Mouse (Mus musculus) mature B cell (primary cell): ENCODE data around the gene Trub1.

ENCODE experiments used
- in situ Hi-C: fragments of 300-500 bp; cut with MboI; formaldehyde crosslinking; loops from 2 replicates; pipeline ENCODE4 v1.14.3; 2019

Trub1 gene

DNA sequence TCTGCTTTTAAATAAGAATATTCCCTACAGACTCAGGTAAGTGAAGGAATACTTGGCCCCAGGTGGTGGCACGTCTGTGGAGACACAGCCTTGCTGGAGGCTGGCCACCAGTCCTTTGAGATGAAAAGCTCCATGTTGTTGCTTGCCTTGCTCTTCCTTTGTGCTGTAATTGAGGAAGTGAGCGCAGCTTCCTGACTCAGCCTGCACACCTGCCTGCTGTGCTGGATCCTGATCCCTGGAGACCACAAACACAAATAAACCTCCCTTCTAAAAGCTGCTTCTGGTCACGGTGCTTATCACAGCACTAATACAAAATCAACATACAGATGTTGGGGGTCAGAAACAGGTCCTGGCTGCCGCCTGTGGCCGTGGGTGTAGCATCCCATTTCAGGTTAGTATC, 41.3 kb downstream of the Trub1 start:
- in situ Hi-C loops, result no loop called here

DNA sequence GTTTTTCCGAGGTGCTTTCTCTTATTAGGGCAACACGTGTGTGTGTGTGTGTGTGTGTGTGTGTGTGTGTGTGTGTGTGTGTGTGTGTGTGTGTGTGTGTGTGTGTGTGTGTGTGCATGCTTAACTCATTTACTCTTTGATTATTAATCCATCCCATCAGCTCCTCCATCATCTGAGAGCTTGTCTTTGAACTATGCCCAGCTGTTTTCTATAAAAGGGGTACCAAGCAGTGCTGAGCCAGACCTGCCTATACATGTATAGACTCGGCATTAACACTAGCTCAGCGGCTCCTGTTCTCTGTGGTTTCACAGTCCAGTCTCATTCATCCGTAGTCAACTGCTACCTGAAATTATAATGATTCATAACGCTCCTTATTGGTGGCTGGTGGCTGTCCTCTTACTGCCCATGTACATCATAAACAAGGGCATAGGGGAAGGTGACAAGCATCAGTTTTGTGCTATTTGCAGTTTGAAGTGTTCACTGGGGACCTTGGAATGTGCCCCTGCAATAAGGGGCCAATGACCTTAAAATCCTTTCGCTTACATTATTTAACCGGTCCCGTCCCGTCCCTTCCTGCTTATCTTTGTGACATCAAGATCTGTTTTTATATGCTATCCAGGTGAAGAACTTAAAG, 45.5 kb downstream of the Trub1 start:
- in situ Hi-C loops, result no loop called here

DNA sequence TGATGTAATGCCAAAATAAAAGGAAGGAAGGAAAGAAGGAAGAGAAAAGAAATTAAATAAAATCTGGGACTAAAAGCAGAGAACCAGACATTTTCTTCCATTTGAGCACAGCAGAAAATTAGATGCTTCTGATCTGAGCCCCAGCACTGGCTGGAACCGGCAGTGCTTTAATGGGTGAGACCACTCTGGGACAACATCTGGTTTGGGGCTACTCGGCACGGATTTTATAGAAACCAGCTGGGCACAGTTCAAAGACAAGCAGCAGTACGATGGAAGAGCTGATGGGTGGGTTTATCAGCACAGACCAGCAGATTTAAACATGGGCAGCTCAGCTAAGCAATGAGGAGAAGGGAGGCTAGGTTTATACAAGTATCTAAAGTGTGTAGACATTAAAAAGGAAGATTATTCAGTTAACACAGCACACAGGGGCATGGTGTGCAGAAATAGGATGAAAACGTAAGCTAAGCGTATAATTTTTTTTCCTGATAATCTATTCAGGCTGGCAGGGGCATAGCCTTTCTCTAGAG, 46.2 kb downstream of the Trub1 start:
- in situ Hi-C loops, result no loop called here

DNA sequence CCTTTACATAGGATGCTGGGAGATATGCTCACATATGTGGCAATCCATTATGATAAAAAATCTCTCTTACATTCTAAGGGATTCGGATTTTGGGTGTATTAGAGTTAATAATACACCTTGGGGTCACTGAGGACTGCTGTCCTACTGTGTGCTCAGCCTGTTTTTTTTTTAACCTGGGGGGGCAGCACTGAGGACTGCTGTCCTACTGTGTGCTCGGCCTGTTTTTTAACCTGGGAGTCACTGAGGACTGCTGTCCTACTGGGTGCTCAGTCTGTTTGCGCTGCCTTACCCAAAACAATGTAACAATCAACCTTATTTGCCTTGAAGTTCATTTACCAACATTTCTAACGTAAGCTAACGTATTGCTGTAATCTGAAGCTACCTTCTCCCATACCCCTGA, 47.5 kb downstream of the Trub1 start:
- in situ Hi-C loops, result no loop called here

DNA sequence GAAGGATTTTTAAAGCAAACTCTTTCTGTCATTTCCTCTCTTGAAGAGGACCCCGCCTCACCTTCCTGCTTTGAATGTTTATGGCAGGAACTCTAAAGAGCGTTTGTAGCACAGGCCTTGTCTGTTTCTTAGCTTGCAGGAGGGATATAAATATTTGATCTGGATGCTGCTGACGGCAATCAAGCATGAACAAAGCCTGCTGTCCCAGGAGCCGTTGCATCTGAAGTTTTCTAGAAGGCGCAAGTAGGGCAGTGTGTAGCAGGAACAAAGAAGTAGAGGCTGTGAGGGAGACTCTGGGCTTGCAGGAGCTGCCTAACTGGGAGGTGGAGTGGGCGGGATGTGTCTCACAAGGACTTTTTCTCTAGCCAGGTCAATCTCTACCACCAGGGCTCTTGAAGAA, 50.4 kb downstream of the Trub1 start:
- in situ Hi-C loops, result no loop called here

DNA sequence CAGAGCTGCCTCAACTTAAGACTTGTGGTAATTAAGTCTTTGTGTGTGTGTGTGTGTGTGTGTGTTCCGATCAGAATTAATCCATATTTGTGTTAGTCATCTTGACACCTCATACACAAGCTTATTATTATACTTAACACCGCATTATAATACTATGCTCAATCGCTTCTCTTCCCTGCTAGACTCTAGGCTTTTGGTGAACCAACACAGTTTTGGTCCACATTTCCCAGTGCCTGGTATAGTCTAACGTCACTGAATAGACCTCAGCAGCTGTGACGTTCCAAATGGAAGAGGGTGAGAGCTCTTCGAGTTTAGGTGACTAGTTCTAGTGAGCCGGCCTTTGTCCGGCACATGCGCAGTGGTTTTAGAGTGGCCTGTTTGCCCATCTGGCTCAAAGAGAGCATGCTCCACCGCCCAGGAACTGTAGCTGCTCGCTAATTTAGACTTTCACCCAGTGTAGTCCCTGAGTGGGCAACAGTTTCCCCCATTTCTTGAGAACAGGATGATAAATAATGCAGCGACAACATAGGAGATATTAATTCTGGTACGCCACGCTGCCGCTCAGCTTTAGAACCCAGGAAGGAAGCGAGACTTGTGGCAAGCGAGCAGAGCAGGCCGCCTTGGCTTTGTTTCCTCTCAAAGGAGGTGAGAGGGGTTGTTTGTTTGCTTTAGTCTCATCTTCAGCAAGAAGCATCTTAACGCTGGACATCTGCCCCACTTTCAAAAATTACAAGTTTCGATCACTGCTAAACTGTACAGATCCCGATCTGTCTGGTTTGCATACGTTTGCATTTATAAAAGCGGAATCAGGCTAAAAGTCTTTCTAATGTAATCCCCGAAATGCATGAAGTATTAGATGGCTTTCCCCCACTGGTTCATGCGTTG, 52.6 kb downstream of the Trub1 start:
- in situ Hi-C loops, result no loop called here

DNA sequence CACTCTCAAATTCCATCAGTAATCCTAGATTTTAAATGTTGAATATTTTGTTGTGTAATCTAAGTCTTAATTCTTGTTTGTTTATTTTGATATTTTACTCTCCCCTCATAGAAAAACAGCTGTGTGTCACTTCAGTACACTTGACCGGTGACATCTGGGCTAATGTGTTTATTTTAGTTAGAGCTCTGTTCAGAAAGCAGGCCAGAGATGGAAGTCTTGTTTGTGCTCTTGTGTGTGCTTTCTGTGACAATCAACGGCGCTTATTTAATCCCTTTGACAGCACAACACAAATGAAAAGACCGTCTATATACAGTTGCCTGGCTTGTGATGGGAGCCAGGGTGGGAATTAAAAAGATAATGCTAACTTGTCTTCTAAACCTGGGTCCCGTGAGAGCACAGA, 53.9 kb downstream of the Trub1 start:
- in situ Hi-C loops, result no loop called here

DNA sequence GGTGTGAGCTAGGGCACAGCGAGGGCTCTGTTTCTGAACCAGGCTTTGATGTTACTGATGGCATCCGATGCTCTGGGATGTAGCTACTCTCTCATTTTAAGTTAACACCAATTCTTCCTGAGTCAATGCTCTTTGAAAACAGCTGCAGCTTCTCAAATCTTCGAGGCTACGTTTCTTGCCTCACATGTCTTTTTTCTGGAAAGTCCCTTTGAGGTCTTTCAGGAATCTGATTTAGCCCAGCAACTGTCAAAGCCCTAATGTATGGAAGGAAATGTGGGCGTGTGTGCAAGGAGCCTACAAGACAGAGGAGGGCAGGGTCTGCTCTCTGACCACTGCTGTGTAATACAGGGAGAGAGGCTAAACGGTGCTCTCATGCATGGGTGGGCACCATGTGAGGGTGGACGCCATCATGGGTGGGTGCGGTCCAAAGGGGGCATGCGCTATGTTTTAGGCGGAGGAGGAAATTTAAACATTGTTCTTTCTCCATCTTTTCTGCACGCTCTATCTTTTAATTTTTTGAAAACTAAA, 55.6 kb downstream of the Trub1 start:
- in situ Hi-C loops, result no loop called here

DNA sequence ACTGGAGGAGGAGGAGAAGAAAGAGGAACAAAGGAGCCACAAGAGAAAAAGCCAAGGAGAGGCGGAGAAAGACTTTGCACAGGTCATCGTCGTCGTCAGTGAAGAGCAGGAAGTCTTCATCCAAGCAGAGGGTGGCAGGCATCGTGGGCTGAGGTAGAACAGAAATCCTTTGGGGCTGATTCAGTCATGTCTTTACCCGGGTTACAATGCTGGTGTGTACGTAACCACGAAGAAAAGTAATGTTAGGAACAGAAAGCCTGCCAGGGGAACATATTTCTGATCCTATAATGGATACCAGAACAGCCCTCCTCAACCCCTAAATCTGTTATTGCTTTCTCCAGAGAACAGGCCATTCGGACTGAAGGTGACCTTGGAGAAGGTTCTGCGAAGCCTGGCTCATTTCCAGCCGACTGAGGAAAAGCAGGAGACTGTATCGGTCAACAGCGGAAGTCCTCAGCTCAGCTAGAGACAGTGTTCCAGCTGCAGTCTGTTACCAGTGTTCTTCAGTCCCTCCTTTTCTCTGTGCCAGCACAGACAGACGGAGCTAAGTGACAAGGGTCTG, 57.1 kb downstream of the Trub1 start:
- in situ Hi-C loops, result no loop called here

DNA sequence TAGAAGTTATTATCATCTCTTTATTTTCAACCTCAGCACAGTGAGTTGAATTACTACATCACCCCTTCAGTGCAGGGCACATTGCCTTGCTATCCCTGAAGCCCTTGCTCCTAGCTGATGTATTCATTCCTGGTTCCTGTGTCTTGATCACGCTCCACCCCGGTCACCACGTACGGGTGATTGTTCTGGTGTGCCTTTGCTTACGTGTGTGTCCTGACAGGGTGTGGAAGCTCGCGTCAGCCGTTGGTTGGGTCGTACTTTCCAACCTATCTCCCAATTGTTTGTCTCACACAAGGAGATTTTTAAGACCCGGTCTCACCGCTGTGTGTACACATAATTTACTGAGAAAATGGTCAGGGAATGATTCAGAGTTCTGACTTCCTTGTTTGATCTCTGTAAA, 58.1 kb downstream of the Trub1 start:
- in situ Hi-C loops, result no loop called here

DNA sequence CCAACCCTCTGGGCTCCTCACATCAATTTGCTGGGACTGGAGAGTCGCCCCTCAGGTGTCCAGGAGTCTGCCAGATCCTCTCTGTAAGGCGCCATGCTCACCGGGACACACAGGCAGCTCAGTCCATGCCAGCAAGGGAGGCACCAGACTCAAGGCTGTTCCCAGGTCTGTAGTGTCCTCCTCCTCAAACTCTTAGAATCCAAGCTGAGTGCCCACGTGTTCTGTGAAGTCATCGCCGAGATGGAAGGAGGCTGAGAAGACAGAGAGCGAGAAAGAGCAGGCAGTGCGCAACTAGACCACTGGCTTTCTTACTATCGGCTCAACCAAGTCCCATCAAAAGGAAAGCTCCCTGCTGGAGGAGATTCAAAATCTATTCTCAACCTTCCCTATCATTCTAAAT, 60.4 kb downstream of the Trub1 start:
- in situ Hi-C loops, result no loop called here

DNA sequence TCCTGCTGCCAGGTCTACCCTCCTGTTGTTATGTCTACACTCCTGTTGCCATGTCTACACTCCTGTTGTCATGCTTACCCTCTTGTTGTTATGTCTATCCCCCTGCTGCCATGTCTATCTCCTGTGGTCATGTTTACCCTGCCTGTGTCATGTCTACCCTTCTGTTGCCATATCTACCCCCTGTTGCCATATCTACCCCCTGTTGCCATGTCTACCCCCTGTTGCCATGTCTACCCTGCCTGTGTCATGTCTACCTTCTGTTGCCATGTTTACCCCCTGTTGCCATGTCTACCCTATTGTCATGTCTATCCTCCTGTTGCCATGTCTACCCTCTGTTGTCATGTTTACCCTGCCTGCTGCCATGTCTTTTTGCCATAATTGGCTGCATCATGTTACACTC, 69.0 kb downstream of the Trub1 start:
- in situ Hi-C loops, result no loop called here

DNA sequence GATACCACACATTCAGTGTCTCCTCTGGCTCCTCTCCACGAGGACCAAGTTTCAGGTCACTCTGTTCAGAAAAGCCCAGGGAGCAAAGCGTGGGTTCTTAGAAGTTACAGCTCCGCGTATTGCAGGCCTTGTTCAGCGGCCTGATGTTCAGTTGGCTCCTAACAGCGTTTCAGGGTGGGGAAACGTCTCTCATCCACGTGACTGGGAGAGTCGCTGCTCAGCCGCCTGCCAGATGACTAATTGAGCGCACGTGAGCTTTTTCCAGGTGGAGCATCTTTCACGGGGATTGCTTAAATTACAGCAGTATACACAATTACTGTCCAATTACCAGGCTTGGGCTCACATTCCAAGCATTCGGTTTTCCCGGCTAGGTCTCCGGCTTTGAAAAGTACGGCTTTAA, 70.7 kb downstream of the Trub1 start:
- in situ Hi-C loops, result no loop called here

DNA sequence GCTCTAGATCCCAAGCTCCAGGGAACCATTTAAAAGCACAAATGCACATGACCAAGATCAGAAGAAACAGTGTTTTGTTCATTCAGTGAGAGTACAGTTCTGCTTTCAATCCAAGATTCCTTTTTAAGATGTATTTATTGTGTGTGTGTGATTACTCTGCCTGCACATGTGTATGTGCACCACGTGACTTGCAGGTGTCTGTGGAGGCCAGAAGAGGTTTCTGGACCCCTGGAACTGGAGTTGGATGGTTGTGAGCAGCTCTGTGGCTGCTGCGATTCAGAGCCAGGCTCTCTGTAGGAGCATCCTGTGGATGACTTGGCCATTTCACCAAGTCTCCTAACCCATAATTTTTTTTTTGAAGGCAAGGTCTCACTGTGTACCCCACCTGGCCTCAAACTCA, 73.0 kb downstream of the Trub1 start:
- in situ Hi-C loops, result no loop called here

DNA sequence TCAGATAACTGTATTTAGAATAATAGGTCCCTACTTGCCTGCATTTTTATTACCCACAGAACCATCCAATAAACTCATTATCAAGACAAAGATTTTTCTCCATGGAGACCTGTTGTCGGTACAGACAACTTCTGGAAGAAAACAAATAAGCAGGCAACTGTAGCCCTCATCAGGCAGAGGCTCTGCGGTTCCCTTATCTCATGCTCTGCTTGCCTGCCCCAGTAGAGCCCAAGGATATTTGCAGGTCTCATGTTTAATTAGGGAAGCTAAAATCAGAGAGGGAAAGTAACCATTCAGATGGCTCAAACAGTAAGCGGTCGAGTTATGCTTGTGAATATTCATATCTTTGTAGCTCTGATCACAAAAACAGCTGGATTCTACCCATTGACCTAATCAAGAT, 77.5 kb downstream of the Trub1 start:
- in situ Hi-C loops, result no loop called here

DNA sequence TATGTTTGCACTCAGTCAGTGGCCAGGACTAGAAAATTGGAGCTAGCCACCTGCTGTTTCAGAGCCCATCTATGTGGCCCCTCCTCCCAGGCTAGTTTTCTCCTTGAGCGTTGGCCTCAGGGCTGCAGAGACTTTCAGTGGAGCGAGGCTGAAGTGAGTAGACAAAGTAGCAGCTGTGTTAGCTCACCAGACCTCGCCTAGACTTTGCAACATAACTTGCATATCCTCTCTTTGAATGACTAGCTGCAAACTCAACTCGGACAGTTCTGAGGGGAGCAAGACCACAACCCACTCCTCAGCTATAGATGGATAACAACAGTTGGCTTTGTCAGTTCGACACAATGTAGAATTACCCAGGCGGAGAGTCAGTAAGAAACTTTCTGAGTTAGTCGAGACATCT, 81.5 kb downstream of the Trub1 start:
- in situ Hi-C loops, result no loop called here

DNA sequence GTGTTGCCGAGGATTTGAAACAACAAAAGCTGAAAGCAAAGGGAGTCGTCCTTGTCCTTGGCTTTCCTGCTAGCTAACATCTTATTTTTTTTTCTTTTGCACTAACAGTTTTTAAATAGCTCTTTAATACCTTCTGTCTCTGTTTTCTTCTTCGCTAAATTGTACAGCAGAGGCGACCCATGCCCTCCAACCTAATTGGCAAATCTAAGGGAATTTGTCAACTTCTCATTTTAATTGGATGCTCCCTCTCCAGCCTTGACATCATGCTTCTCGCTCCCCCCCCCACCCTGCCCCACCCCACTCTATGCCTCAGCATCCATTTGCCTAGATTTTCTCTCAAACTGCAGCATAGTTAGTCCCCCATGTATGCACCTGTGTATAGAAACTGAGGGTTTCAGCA, 83.8 kb downstream of the Trub1 start:
- in situ Hi-C loops, result no loop called here

DNA sequence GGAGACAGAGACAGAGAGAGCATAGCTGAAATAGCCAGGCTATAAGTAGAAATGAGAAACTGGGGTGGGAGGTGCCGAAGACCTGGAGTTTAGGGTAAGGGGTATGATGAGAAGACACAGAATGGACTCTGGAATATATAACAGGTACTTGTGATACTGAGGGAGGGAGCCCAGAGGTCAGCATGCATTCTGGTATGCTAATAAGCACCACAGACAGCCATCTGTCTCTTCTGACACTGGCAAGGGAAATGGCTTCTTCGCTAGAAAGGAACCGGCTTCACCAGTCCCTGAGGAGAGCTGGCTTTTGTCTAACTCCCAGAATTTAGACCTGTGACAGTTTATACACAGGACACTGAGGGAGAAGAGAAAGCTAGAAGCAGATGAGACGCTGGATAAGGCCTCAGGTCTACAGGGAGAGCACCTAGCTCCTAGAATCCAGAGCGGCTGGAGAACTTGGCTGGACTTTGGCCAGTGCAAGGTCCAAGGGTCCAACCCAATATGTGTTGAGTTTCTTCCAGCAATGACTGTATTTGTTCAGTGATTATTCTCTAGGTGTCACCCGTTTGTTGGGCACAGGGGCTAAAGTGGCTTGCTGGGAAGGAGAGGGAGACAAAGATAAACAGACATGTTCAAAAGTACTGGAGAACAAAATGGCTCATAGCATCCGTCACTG, 84.9 kb downstream of the Trub1 start:
- in situ Hi-C loops, result no loop called here

DNA sequence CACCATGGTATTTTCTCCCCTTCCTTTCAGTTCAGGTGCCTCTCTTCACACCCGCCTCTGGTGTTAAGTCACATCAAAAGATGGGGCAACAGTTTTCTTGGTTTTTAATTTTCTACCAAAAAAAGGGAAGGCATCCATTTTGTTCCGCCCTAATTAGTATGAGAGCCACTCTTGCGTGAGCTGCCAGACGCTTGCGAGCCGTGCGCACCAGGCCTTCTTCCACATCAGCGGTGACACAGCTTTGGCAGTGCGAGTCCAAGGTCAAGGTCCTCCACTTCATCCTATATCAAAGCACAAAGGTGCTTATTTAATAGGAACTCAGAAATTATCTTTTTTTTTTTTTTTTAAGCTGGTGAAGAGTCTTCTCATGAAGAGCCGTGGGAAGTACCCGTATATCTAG, 87.4 kb downstream of the Trub1 start:
- in situ Hi-C loops, result no loop called here
